Mouse (Mus musculus) lung, adult 2 months (tissue): ENCODE results near the gene Trim2.

Experiments used
- CTCF ChIP-seq: fragments of 200-500 bp; IDR thresholded peaks from 2 replicates; pipeline ENCODE4 v1.5.1; 2011; ENCODE audit warnings: mild to moderate bottlenecking, low read length, control low read depth; ENCODE audit not compliant: insufficient read depth
- POLR2A ChIP-seq: fragments of 200-500 bp; IDR thresholded peaks from 2 replicates; pipeline ENCODE4 v1.6.1; 2011; ENCODE audit warnings: low read depth, mild to moderate bottlenecking, control low read depth, low read length, borderline replicate concordance; ENCODE audit errors: extremely low read depth

DNA sequence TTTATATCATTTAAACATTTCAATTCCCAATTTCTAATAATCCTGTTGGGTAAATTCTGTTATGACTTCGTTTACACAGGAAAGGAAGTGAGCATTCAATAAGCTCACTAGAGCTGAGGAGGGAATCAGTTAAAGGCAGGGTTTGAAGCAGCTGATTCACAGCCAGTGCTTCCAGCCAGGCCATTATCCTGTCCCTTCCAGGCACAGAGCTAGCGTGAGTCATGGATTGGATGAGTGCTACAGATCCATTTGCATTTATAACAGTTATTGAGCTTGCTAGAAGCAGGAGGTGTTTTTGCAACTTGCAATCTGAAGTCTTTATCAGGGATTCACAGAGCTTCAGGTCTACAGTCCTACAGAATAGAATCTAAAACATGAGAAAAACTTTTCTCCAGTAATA, 99.3 kb downstream of the Trim2 start:
- TF ChIP-seq CTCF (no peak), POLR2A (no peak)
